Mouse (Mus musculus) neutrophil, adult 5-6 weeks (primary cell): ENCODE data around the gene Bpifb9b. TPM values are rescaled to one million over a fixed set of nuclear protein-coding genes. Genes with fewer than 3 reads are reported as not detected.
"Not testable (repeated sequence)": the region's sequence is repeated elsewhere in the genome, so short reads cannot be mapped to it uniquely, and the experiment has no call there.

Experiments used
- ATAC-seq: fragments of 151-379, 151-347 bp; 2 replicates; pipeline ENCODE4 v1.8.0; 2017; ENCODE audit warnings: mild to moderate bottlenecking, moderate TSS enrichment; ENCODE audit not compliant: insufficient number of reproducible peaks, poor library complexity, low FRiP score, severe bottlenecking; ENCODE audit errors: extremely low read depth
- total RNA-seq: library from RNA; stranded (forward); fragments of 200-1000 nt; gene quantifications from 2 replicates; pipeline ENCODE4 v1.2.3, GENCODE M21; 2017

Gene Bpifb9b
- total RNA-seq, result not detected in 2 replicates

GRCm38 (mm10) chr2:154306927-154307326, at the start of gene Bpifb9b:
TSS of gene Bpifb9b (plus strand) at chr2:154307227.
- not testable (repeated sequence) for ATAC-seq

- ATAC-seq, result not testable (repeated sequence)
Measured at GRCm38 (mm10) chr2:154257554-154257953, 49.5 kb upstream of the Bpifb9b start, which contains the start of gene Bpifb9a. TSS of gene Bpifb9a (plus strand) at chr2:154257854.

GRCm38 (mm10) chr2:154264397-154264796, 42.6 kb upstream of the Bpifb9b start:
- ATAC-seq, result peak; percentile 58; the same call in 1 of the 2 replicates

GRCm38 (mm10) chr2:154291866-154292265, 15.2 kb upstream of the Bpifb9b start:
- not testable (repeated sequence) for ATAC-seq

GRCm38 (mm10) chr2:154292833-154293232, 14.2 kb upstream of the Bpifb9b start:
- ATAC-seq, result no peak

GRCm38 (mm10) chr2:154294746-154295145, 12.3 kb upstream of the Bpifb9b start:
- ATAC-seq, result not testable (repeated sequence)

GRCm38 (mm10) chr2:154300496-154300895, 6.5 kb upstream of the Bpifb9b start:
- ATAC-seq, result peak; percentile 73; the same call in 1 of the 2 replicates

- no peak for ATAC-seq
Measured at GRCm38 (mm10) chr2:154301763-154302162, 5.3 kb upstream of the Bpifb9b start.

GRCm38 (mm10) chr2:154304604-154305003, 2.4 kb upstream of the Bpifb9b start:
- not testable (repeated sequence) for ATAC-seq

- peak; percentile 39; the same call in 1 of the 2 replicates for ATAC-seq
Measured at GRCm38 (mm10) chr2:154313771-154314170, 6.7 kb downstream of the Bpifb9b start.

GRCm38 (mm10) chr2:154326852-154327251, 19.8 kb downstream of the Bpifb9b start:
- no peak for ATAC-seq

GRCm38 (mm10) chr2:154335572-154335971, 28.5 kb downstream of the Bpifb9b start:
- no peak for ATAC-seq

- ATAC-seq, result no peak
Measured at GRCm38 (mm10) chr2:154338161-154338560, 31.1 kb downstream of the Bpifb9b start.

GRCm38 (mm10) chr2:154339356-154339755, 32.3 kb downstream of the Bpifb9b start:
- no peak for ATAC-seq

GRCm38 (mm10) chr2:154348152-154348551, 41.1 kb downstream of the Bpifb9b start:
- no peak for ATAC-seq

- ATAC-seq, result not testable (repeated sequence)
Measured at GRCm38 (mm10) chr2:154354000-154354425, 47.0 kb downstream of the Bpifb9b start.

- no peak for ATAC-seq
Measured at GRCm38 (mm10) chr2:154367510-154367909, 60.5 kb downstream of the Bpifb9b start.
